Mouse (Mus musculus) thymus, postnatal 4 days (tissue): ENCODE measurements around the gene Mapk1ip1l.

Experiments
- DNase-seq: peaks from one replicate; pipeline ENCODE4 v3.0.0; 2021

Mapk1ip1l gene

DNA sequence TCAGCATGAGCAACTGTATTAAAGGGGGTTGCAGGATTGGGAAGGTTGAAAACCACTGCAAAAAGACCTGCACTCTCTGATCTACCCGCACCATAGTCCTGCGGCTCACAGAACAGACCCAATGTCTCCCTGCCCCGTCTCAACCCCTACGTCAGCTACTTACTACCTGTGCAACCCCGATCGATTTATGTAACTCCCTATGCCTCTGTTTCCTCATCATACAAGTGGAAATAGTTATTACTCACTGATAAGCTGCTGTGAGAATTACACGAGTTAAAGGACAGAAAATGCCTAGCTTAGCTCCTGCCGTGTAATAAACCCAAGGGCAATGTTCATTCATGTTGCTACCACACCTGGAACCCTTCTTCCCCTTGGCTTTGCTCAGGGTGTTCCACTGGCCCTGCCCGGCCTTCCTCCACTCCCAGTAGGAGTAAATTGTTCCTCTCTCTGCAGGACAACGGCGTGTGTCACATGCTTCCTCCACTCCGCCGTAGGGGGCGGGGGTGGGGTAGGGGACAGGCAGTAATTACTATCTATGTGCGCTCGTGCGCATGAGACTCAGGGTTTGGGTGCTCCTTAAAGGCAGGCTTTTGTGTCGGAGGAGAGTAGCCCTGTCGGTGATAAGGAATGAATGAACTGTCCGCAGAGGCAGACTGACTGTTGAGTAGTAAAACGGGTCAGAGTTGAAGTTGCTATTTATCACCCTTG is 66.8 kb downstream of the Mapk1ip1l start:
- peak; percentile 65 for DNase-seq

DNA sequence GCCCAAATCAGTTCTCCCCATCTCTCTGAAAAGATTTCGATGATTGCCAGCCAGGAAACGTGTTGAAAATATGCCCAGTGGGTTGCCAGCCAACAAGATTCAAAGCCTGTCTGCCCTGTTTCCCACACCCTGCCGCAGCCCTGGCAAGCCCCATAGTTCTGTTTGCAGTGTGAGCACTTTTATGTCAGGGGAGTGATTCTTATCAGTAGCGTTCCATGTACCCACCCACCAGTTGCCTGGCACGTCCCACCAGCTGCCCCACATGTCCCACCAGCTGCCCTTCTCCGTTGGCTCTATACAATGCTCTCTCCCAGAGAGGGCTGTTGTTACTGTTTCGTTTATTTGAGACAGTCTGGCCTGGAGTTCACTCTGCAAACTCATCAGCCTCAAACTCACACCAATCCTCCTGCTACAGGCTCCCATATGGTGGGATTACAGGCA is 68.8 kb downstream of the Mapk1ip1l start:
- peak; percentile 53 for DNase-seq

DNA sequence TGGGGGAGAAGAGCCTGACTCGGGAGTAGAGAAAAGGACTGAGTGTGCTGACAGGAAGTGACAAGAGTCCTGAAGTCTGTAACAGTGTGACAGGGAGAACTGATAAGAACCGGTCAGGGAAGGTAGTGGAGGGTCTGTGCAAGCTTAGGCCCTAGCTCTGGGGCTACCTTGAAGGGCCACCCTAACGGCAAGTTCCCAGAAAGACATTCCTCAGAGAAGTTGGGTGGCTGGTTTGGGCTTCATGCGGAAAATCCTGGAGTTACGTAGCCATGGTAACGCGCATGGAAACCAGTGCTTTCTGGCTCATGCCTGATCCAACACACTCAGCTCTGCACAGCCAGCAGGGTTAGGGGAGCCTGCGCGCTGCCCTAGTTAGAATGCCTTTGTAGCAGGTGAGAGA is 69.4 kb downstream of the Mapk1ip1l start, which contains the start of gene Lgals3:
Lgals3 (plus strand) TSS at position 291 of the 400 bp plus-strand sequence.
- peak; percentile 45 for DNase-seq

DNA sequence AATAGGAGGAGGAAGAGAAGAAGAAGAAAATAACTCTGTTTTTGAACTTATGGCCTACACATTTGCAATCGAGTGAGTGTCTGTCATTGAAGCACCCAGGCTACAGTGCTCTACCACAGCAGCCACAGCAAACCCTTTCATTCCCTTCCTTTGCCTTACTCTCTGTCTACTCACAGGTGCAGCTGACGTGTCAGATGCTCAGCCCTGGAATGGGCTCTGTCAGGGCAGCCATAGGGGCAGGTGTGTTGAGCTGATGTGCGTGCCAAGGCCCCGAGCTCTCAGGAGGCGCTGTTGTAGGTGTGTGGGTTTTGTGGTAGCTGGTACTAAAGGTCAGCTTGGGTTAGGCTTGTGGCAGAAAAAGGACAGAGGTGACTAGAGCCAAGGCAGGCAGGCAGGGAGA is 71.7 kb downstream of the Mapk1ip1l start:
- DNase-seq: peak; percentile 57

DNA sequence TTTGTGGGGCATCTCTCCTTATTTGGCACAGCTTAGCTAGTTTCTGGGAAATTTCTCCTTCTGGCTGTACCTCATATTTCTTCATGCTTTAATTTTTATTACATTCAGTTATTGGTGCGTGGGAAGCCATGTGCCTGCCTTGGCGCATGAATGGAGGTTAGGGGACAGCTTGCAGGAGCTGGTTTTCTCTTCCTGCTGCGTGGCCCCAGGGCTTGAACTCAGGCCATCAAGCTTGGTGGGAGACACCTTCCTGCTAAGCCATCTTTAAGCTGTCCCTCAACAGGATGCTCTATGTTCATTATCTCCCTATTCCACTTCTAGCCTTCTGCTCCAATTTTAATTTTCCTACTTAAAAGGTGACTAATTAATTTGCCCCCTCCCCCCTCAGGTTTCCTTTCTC is 72.7 kb downstream of the Mapk1ip1l start:
- no peak for DNase-seq

DNA sequence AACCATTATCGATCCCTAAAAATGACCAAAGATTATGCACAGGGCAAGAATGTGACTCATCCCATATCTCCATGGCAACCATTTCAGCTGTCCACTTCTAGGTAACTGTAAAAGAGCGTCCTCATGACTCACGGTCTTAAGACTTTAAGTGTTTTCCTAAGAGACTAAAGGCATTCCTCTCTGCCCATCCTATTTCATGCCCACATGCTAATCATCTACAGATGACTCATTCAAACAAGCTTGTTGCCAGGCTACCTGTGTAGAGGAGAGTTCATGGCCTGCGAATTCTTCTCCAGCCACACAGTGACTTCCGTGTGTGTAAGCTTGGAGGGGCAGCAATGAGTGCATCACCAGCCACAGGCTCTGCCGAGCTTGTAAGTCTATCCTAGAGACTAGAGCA is 73.6 kb downstream of the Mapk1ip1l start:
- DNase-seq: no peak
